Mouse (Mus musculus): Measurements from ENCODE around the gene Asgr2. TPM values are rescaled to one million over a fixed set of nuclear protein-coding genes. Genes with fewer than 3 reads are reported as not detected.
"Not testable (repeated sequence)": the region's sequence is repeated elsewhere in the genome, so short reads cannot be mapped to it uniquely, and the experiment has no call there.

Asgr2 gene
- total RNA-seq, 2 experiments from 2014 or later = not detected

- no peak for DNase-seq (ENCODE audit: low spot score in 2 of 2)
- intact Hi-C loops (cut with DNase I) = loop anchor here (10.0 kb wide), 1 partner anchor 255 kb away; no protein-coding TSS in a partner anchor
Measured at GRCm38 (mm10) chr11:70079928-70080327, 12.5 kb upstream of the Asgr2 start.

- no peak for DNase-seq (ENCODE audit: low spot score in 2 of 2)
- intact Hi-C loops (cut with DNase I) = no loop called here
Measured at GRCm38 (mm10) chr11:70080803-70081590, 11.4 kb upstream of the Asgr2 start.

GRCm38 (mm10) chr11:70084563-70084962 is 7.9 kb upstream of the Asgr2 start:
- intact Hi-C loops (cut with DNase I) = no loop called here
- no peak for DNase-seq (ENCODE audit: low spot score in 2 of 2)

GRCm38 (mm10) chr11:70097396-70097795 is 5.0 kb downstream of the Asgr2 start:
- intact Hi-C loops (cut with DNase I) = no loop called here
- DNase-seq (ENCODE audit: low spot score in 2 of 2) = no peak

GRCm38 (mm10) chr11:70099102-70099501 is 6.7 kb downstream of the Asgr2 start:
- DNase-seq (ENCODE audit: low spot score in 2 of 2) = no peak
- intact Hi-C loops (cut with DNase I) = no loop called here

GRCm38 (mm10) chr11:70099809-70100208 is 7.4 kb downstream of the Asgr2 start:
- no peak for DNase-seq (ENCODE audit: low spot score in 2 of 2)
- intact Hi-C loops (cut with DNase I) = no loop called here

- intact Hi-C loops (cut with DNase I) = no loop called here
- no peak for DNase-seq (ENCODE audit: low spot score in 2 of 2)
Measured at GRCm38 (mm10) chr11:70103701-70104315, 11.4 kb downstream of the Asgr2 start.

- intact Hi-C loops (cut with DNase I) = no loop called here
- no peak for DNase-seq (ENCODE audit: low spot score in 2 of 2)
Measured at GRCm38 (mm10) chr11:70107085-70107484, 14.6 kb downstream of the Asgr2 start.

GRCm38 (mm10) chr11:70110146-70110545 is 17.7 kb downstream of the Asgr2 start:
- intact Hi-C loops (cut with DNase I) = no loop called here
- no peak for DNase-seq (ENCODE audit: low spot score in 2 of 2)

- no peak for DNase-seq (ENCODE audit: low spot score in 2 of 2)
- intact Hi-C loops (cut with DNase I) = no loop called here
Measured at GRCm38 (mm10) chr11:70114562-70114961, 22.1 kb downstream of the Asgr2 start.

- intact Hi-C loops (cut with DNase I) = no loop called here
- no peak for DNase-seq (ENCODE audit: low spot score in 2 of 2)
Measured at GRCm38 (mm10) chr11:70115901-70116300, 23.5 kb downstream of the Asgr2 start.

- DNase-seq (ENCODE audit: low spot score in 2 of 2) = no peak
- intact Hi-C loops (cut with DNase I) = no loop called here
Measured at GRCm38 (mm10) chr11:70129926-70130379, 37.5 kb downstream of the Asgr2 start, which contains the start of gene Mgl2. Gene Mgl2 (plus strand): TSS chr11:70130329.

GRCm38 (mm10) chr11:70135001-70135400 is 42.6 kb downstream of the Asgr2 start:
- DNase-seq (ENCODE audit: low spot score in 2 of 2); intact Hi-C loops (cut with DNase I): not testable (repeated sequence)

GRCm38 (mm10) chr11:70135925-70136324 is 43.5 kb downstream of the Asgr2 start:
- intact Hi-C loops (cut with DNase I); DNase-seq (ENCODE audit: low spot score in 2 of 2): not testable (repeated sequence)

- intact Hi-C loops (cut with DNase I) = no loop called here
- DNase-seq (ENCODE audit: low spot score in 2 of 2) = no peak
Measured at GRCm38 (mm10) chr11:70139171-70139570, 46.7 kb downstream of the Asgr2 start.

- DNase-seq (ENCODE audit: low spot score in 2 of 2) = no peak
- intact Hi-C loops (cut with DNase I) = no loop called here
Measured at GRCm38 (mm10) chr11:70151072-70151471, 58.6 kb downstream of the Asgr2 start.

Other genes with a start within 250 kb of the Asgr2 start
- gene Plscr3, start 246.3 kb upstream of the Asgr2 start, total RNA-seq (2021) = 10 to 100 TPM; 18.4 to 18.7 TPM
- not detected for gene Tnk1, start 233.9 kb upstream of the Asgr2 start, total RNA-seq (2021)
- not detected for gene Tmem95, start 214.6 kb upstream of the Asgr2 start, total RNA-seq (2021)
- gene Kctd11, start 211.2 kb upstream of the Asgr2 start, total RNA-seq (2021) = 1 to 10 TPM in 1 of 2 experiments, under 1 TPM in 1; 0.93 to 1.3 TPM
- under 1 TPM in 1 of 2 experiments, not detected in 1; 0.27 TPM for gene Acap1, start 197.1 kb upstream of the Asgr2 start, total RNA-seq (2021)
- gene 2810408A11Rik, start 191.7 kb upstream of the Asgr2 start, total RNA-seq (2021) = under 1 TPM in 1 of 2 experiments, not detected in 1; 0.64 TPM
- gene Neurl4, start 191.6 kb upstream of the Asgr2 start, total RNA-seq (2021) = 100 to 1,000 TPM; 114 to 121 TPM
- gene Gps2, start 178.8 kb upstream of the Asgr2 start, total RNA-seq (2021) = 10 to 100 TPM; 25.9 to 32.4 TPM
- gene Eif5a, start 170.7 kb upstream of the Asgr2 start, total RNA-seq (2021) = 100 to 1,000 TPM; 406 to 453 TPM
- 10 to 100 TPM in 1 of 2 experiments, 1 to 10 TPM in 1; 4.6 to 14.7 TPM for gene Ybx2, start 156.8 kb upstream of the Asgr2 start, total RNA-seq (2021)
- 1 to 10 TPM; 3.6 to 4.4 TPM for gene Slc2a4, start 144.5 kb upstream of the Asgr2 start, total RNA-seq (2021)
- gene Cldn7, start 127.9 kb upstream of the Asgr2 start, total RNA-seq (2021) = not detected
- 100 to 1,000 TPM; 112 to 128 TPM for gene Ctdnep1, start 111.5 kb upstream of the Asgr2 start, total RNA-seq (2021)
- 10 to 100 TPM; 79.2 to 88.5 TPM for gene Elp5, start 110.1 kb upstream of the Asgr2 start, total RNA-seq (2021)
- 100 to 1,000 TPM; 199 to 219 TPM for gene Gabarap, start 101.5 kb upstream of the Asgr2 start, total RNA-seq (2021)
- gene Phf23, start 96.9 kb upstream of the Asgr2 start, total RNA-seq (2021) = 10 to 100 TPM; 41.3 to 46.1 TPM
- 10 to 100 TPM; 25.4 to 36.0 TPM for gene Dvl2, start 92.0 kb upstream of the Asgr2 start, total RNA-seq (2021)
- 10 to 100 TPM; 54.3 to 58.5 TPM for gene Acadvl, start 77.2 kb upstream of the Asgr2 start, total RNA-seq (2021)
- gene Dlg4, start 75.7 kb upstream of the Asgr2 start, total RNA-seq (2021) = 100 to 1,000 TPM; 867 to 894 TPM
- 1 to 10 TPM in 1 of 2 experiments, under 1 TPM in 1; 0.99 to 1.1 TPM for gene Asgr1, start 38.6 kb upstream of the Asgr2 start, total RNA-seq (2021)
- gene Mgl2, start 37.7 kb downstream of the Asgr2 start, total RNA-seq (2021) = 1 to 10 TPM in 1 of 2 experiments, under 1 TPM in 1; 0.72 to 1.4 TPM
- 1 to 10 TPM; 1.3 to 1.8 TPM for gene Clec10a, start 63.6 kb downstream of the Asgr2 start, total RNA-seq (2021)
- 10 to 100 TPM; 30.7 to 38.2 TPM for gene Slc16a11, start 120.1 kb downstream of the Asgr2 start, total RNA-seq (2021)
- 1 to 10 TPM; 7.2 to 8.1 TPM for gene Slc16a13, start 128.4 kb downstream of the Asgr2 start, total RNA-seq (2021)
- 1 to 10 TPM; 1.7 to 1.8 TPM for gene Bcl6b, start 137.2 kb downstream of the Asgr2 start, total RNA-seq (2021)
- gene 0610010K14Rik, start 145.3 kb downstream of the Asgr2 start, total RNA-seq (2021) = 10 to 100 TPM; 46.9 to 50.3 TPM
- 1 to 10 TPM; 5.3 to 6.4 TPM for gene Gm21988, start 147.2 kb downstream of the Asgr2 start, total RNA-seq (2021)
- gene Rnasek, start 147.2 kb downstream of the Asgr2 start, total RNA-seq (2021) = 100 to 1,000 TPM; 246 to 287 TPM
- gene Alox12, start 162.7 kb downstream of the Asgr2 start, total RNA-seq (2021) = under 1 TPM; 0.25 to 0.43 TPM
- gene Alox12e, start 230.0 kb downstream of the Asgr2 start, total RNA-seq (2021) = under 1 TPM; 0.17 to 0.54 TPM